Comparison of ENCODE assay signal across 8 mouse cellular contexts in genomic region chr6:121183414-121184173, GRCm38 (mm10). TPM values are rescaled to one million over a fixed set of nuclear protein-coding genes. Genes with fewer than 3 reads are reported as not detected.
DNase-seq lines count a peak whose midpoint lies in the region; ATAC-seq and TF ChIP-seq lines count a peak whose summit lies in the region.

Pex26 (plus strand) TSS chr6:121183667.

- peaks cover 21% of the 10 kb centered on the region for H3K4me1 ChIP-seq in hindbrain, embryonic 14.5 days (replicated peaks; ENCODE audit: control insufficient read depth, insufficient read depth, low read length)

- POLR2A ChIA-PET in Patski (lab: Charles Lee): interaction anchor here (0.6 to 0.9 kb wide), 2 partner anchors 213 to 1302 kb away, joined by 3 read pairs; no protein-coding TSS in a partner anchor

- TF ChIP-seq CTCF in Patski (IDR thresholded peaks at IDR 0.05): no peak

- no peaks in the 10 kb centered on the region for H3K9me3 ChIP-seq in hindbrain, embryonic 14.5 days (ENCODE audit: control insufficient read depth, low read length)

- no peaks in the 10 kb centered on the region for H3K27me3 ChIP-seq in Patski
- no peaks in the 10 kb centered on the region for H3K27me3 ChIP-seq in hindbrain, embryonic 14.5 days (ENCODE audit: control insufficient read depth, insufficient read depth, low read length)

- H3K36me3 ChIP-seq in hindbrain, embryonic 14.5 days (replicated peaks; ENCODE audit: control insufficient read depth, insufficient read depth): peaks cover 19% of the 10 kb centered on the region

- H3K27ac ChIP-seq in hindbrain, embryonic 14.5 days: peak within 1 kb of the TSS; percentile 81

- peak; percentile 87 for ATAC-seq in Patski
- ATAC-seq in hindbrain, embryonic 14.5 days (ENCODE audit: low FRiP score): peak; percentile 92

- CTCF ChIA-PET in Patski (lab: Charles Lee): interaction anchor here (1.2 to 2.2 kb wide), 3 partner anchors 9 to 203 kb away, joined by 3 to 6 read pairs (median 4); no protein-coding TSS in a partner anchor

- peak; percentile 47 for DNase-seq in Patski (ENCODE audit: low read depth, low spot score)
- peak; percentile 92 to 94 for DNase-seq in cerebellum, postnatal 14 days
- peak; percentile 83 to 86 for DNase-seq in frontal cortex, postnatal 25 days (ENCODE audit: low spot score in 2 of 2)
- peak; percentile 96 for DNase-seq in hindbrain, embryonic 14.5 days (ENCODE audit: low spot score)
- peak; percentile 92 for DNase-seq in layer of hippocampus, postnatal 36 days
- peak; percentile 96 for DNase-seq in lung, postnatal 36 days
- DNase-seq in retina, postnatal 1 day: peak; percentile 96
- DNase-seq in urinary bladder, adult 18-20 months (ENCODE audit: low spot score in 2 of 2): peak; percentile 86 to 96

- WGBS in hindbrain, embryonic 14.5 days: 2% methylated on average over 32 of the region's 32 CpGs

- peak within 1 kb of the TSS; percentile 74 for H3K9ac ChIP-seq in hindbrain, embryonic 14.5 days

- in situ Hi-C loops in Patski (cut with MboI; ENCODE audit: low pct_unique_long_range_greater_than_20kb): no loop called here

- peak within 1 kb of the TSS; percentile 80 for H3K4me2 ChIP-seq in hindbrain, embryonic 14.5 days (replicated peaks)

- peak within 1 kb of the TSS; percentile 50 for H3K4me3 ChIP-seq in hindbrain, embryonic 14.5 days (replicated peaks; ENCODE audit: low read length)

RNA-seq across cellular contexts. Expression of gene Pex26, which starts in this region (rescaled TPM):
- 22.1 TPM for polyA plus RNA-seq in Patski (2021)
- polyA plus RNA-seq in hindbrain, embryonic 14.5 days (2014; fragmentation: Nextera tagmentation; extraction: Ambion mirVana): 13.9 and 15.2 TPM in 2 replicates
- 10 to 100 TPM; 11.6 to 11.9 TPM for total RNA-seq in layer of hippocampus, postnatal 36 days (2021)

Comparison
In these comparisons a context has a peak if more than half of its experiments do, and no peak if none do; other contexts are left out.
1. Peak in every context shown above with its lines: DNase-seq, ATAC-seq, H3K4me3 ChIP-seq and H3K27ac ChIP-seq.